Mouse (Mus musculus): ENCODE measurements around the gene Celf1.

GRCm38 (mm10) chr2:91066455-91066854 lies 126.3 kb downstream of the Celf1 start:
- no peak for TF ChIP-seq POLR2A (IDR thresholded peaks at IDR 0.05; ENCODE audit: control insufficient read depth, low read depth, low read length)
- no peak for TF ChIP-seq CTCF (IDR thresholded peaks at IDR 0.05; ENCODE audit: control insufficient read depth, insufficient read depth, insufficient replicate concordance, low read depth, low read length)

Measured in testis, adult 2 months (tissue).